Mouse (Mus musculus) neural tube, embryonic 13.5 days (tissue): ENCODE data around the gene Nap1l2. TPM values are rescaled to one million over a fixed set of nuclear protein-coding genes. Genes with fewer than 3 reads are reported as not detected.
"Not testable (repeated sequence)": the region's sequence is repeated elsewhere in the genome, so short reads cannot be mapped to it uniquely, and the experiment has no call there.

Source experiments
- ATAC-seq: fragments of 200-750 bp; cut with Nextera tagmentation; 2 replicates; pipeline ENCODE4 v1.8.0; 2017; ENCODE audit warnings: low read depth, mild to moderate bottlenecking, moderate TSS enrichment, moderate library complexity
- H3K27ac ChIP-seq: fragments of 300-500 bp; sonication (generic); replicated peaks from 2 replicates; pipeline ENCODE4 v1.5.1; 2015; ENCODE audit warnings: moderate library complexity, mild to moderate bottlenecking, inconsistent platforms
- H3K27me3 ChIP-seq: fragments of 300-500 bp; sonication (generic); 2 replicates; pipeline ENCODE4 v1.6.1; 2015; ENCODE audit warnings: mild to moderate bottlenecking, inconsistent platforms
- H3K36me3 ChIP-seq: fragments of 300-500 bp; sonication (generic); 2 replicates; pipeline ENCODE4 v1.6.1; 2015; ENCODE audit warnings: mild to moderate bottlenecking, inconsistent platforms
- H3K4me1 ChIP-seq: fragments of 300-500 bp; sonication (generic); replicated peaks from 2 replicates; pipeline ENCODE4 v1.6.1; 2015; ENCODE audit warnings: inconsistent platforms
- H3K4me2 ChIP-seq: fragments of 300-500 bp; sonication (generic); 2 replicates; pipeline ENCODE4 v1.6.1; 2015; ENCODE audit warnings: inconsistent platforms, mild to moderate bottlenecking, moderate library complexity
- H3K4me3 ChIP-seq: fragments of 300-500 bp; sonication (generic); 2 replicates; pipeline ENCODE4 v1.5.1; 2015; ENCODE audit warnings: mild to moderate bottlenecking, inconsistent platforms
- H3K9ac ChIP-seq: fragments of 300-500 bp; sonication (generic); 2 replicates; pipeline ENCODE4 v1.6.1; 2015; ENCODE audit warnings: moderate library complexity, mild to moderate bottlenecking, inconsistent platforms
- H3K9me3 ChIP-seq: fragments of 300-500 bp; sonication (generic); 2 replicates; pipeline ENCODE4 v1.6.1; 2016; ENCODE audit warnings: inconsistent platforms
- WGBS: fragments of 180-500 bp; shearing (Covaris S2); methylation state at CpG from one replicate; pipeline ENCODE4 v1.1.7; 2015; 5-methylcytosine and 5-hydroxymethylcytosine counted together
- polyA plus RNA-seq: library from polyadenylated mRNA; unstranded; fragments of >200 nt; fragmentation: Nextera tagmentation; extraction: Ambion mirVana; gene quantifications from 2 replicates; pipeline ENCODE4 v1.2.1, GENCODE M21; 2015

Gene Nap1l2
- polyA plus RNA-seq = 88.9 and 93.2 TPM in 2 replicates

DNA sequence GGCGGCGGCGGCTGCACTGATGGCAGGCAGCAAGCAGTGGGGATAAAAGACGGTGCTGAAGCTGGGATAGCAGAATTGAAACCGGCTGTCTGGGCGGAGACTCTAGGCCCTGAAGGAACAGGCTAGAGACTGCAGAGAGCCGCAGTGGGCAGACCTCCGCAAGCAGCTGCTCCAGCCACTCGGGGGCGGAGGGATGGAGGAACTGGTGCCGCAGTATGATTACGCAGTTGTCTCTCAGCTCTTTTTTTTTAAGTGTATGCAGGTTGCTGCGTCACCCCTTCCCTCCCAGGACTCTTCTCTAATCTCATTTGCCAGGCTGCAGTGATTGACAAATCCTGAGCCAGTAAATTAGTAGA is at the start of gene Nap1l2:
Nap1l2 (minus strand) TSS at position 210 of the 356 bp plus-strand sequence.
- 23% methylated on average over 13 of the region's 13 CpGs for WGBS
- H3K9me3 ChIP-seq = no peaks in the 10 kb centered on the region
- peak within 1 kb of the TSS; percentile 51 for H3K4me2 ChIP-seq
- peak; percentile 95 for ATAC-seq
- no peaks in the 10 kb centered on the region for H3K4me1 ChIP-seq
- H3K36me3 ChIP-seq = no peaks in the 10 kb centered on the region
- H3K27me3 ChIP-seq = peaks cover 58% of the 10 kb centered on the region
- peak within 1 kb of the TSS; percentile 78 for H3K9ac ChIP-seq
- peak within 1 kb of the TSS; percentile 52 for H3K4me3 ChIP-seq
- peak within 1 kb of the TSS; percentile 94 for H3K27ac ChIP-seq

DNA sequence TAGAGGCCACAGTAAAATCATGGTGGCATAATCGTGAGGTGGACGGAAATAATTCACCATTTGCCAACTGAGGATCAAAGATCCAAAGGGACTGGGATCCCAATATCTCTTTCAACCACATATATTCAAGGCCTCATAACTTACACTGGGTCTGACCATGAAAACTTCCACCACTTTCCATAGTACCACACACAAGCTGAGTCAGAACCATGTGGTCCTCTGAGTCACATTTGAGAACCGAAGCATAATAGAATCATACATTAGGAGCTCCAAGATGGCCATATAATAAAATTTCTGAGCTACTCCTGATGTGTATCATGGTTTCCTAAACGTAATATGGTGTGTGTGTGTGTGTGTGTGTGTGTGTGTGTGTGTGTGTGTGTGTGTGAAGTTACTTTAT is 28.8 kb upstream of the Nap1l2 start:
- H3K4me2 ChIP-seq = no peak overlapping the region
- no peak overlapping the region for H3K27ac ChIP-seq
- H3K36me3 ChIP-seq = no peaks in the 10 kb centered on the region
- no peaks in the 10 kb centered on the region for H3K4me1 ChIP-seq
- no peak for ATAC-seq
- peaks cover 58% of the 10 kb centered on the region for H3K27me3 ChIP-seq
- no peaks in the 10 kb centered on the region for H3K9me3 ChIP-seq
- H3K9ac ChIP-seq = no peak overlapping the region
- 73% methylated on average over 4 of the region's 4 CpGs for WGBS
- no peak overlapping the region for H3K4me3 ChIP-seq

DNA sequence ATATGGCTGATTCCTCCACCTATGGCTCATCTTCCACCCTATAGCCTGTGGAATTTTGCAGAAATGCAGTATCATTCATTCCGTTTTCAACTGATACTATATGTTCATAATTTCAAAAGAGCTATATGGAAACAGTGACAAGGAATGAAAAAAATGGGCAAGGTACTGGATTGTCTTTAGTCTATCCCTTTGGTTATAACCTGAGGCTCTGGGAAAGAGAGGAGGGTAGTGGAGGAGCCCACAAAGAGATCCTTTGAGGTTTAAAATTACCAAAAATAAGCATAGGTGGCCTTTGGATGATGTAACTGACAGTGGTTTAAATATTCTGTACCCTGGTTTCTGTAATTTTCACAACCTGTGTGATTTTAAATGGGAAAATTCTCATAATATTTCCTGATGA is 389 bp upstream of the Nap1l2 start:
- peak overlapping the region; percentile 51 for H3K4me2 ChIP-seq
- peak overlapping the region; percentile 52 for H3K4me3 ChIP-seq
- H3K27me3 ChIP-seq = peaks cover 55% of the 10 kb centered on the region
- WGBS = 29% methylated on average over 1 of the region's 1 CpGs
- no peaks in the 10 kb centered on the region for H3K36me3 ChIP-seq
- H3K27ac ChIP-seq = peak overlapping the region; percentile 94
- H3K4me1 ChIP-seq = no peaks in the 10 kb centered on the region
- H3K9me3 ChIP-seq = no peaks in the 10 kb centered on the region
- peak overlapping the region; percentile 78; the same call in 1 of the 2 replicates for H3K9ac ChIP-seq
- peak; percentile 45 for ATAC-seq

DNA sequence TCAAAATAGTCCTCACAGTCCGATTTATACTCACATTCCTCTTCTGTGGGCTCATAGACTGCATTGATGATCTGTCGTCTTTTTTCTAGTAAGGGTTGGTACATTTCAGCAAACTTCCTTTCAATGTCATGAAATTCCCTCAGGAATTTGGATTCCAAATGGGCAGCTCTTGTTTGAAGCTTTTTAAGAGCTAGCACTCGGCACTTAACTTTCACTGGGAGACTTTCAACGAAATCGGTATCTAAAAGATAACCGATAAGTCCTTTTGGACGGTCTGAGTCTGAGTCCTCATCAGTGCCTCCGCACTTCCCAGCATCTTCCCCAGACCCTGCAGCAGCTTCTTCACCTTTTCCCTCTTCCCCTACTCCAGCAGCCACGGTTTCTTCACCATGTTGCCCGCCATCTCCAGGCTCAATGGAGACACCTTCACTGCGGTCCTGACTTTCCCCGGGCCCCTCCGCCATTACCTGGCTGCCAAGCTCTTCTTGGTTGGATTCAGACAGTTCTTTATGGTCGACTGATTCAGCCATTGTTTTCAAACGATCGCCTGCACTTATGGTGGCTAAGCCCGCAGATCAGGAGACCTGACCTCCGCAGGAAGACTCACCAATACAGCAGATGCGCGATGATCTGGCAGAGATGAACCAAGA is 534 bp downstream of the Nap1l2 start:
- H3K4me3 ChIP-seq = peak overlapping the region; percentile 52
- H3K9me3 ChIP-seq = no peaks in the 10 kb centered on the region
- WGBS = 17% methylated on average over 20 of the region's 20 CpGs
- H3K9ac ChIP-seq = peak overlapping the region; percentile 78
- H3K36me3 ChIP-seq = no peaks in the 10 kb centered on the region
- no peaks in the 10 kb centered on the region for H3K4me1 ChIP-seq
- peak; percentile 57 for ATAC-seq
- H3K4me2 ChIP-seq = peak overlapping the region; percentile 51
- peak overlapping the region; percentile 94 for H3K27ac ChIP-seq
- peaks cover 58% of the 10 kb centered on the region for H3K27me3 ChIP-seq

DNA sequence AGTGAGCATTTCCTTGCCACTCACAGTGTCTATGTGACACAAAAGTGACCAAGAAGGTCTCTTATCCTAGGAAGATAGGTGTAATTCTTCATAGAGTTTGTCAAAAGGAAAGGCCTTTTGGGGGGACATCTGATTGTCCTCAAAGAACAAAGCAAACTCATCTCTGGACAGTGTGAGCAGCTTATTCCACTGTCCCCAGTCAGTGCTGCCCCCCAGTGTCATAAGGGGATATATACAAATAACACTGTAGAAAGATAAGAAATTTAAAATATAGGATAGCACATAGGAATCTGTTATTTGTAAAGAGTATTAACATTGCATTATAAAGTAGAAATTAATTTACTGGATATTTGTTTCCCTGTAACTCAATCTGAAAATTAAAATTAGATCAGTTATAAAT is 2.9 kb downstream of the Nap1l2 start:
- H3K27ac ChIP-seq = no peak overlapping the region
- peaks cover 58% of the 10 kb centered on the region for H3K27me3 ChIP-seq
- no peaks in the 10 kb centered on the region for H3K4me1 ChIP-seq
- H3K4me3 ChIP-seq = peak overlapping the region; percentile 22
- H3K36me3 ChIP-seq = no peaks in the 10 kb centered on the region
- H3K9me3 ChIP-seq = no peaks in the 10 kb centered on the region
- ATAC-seq = no peak
- H3K9ac ChIP-seq = 0 out of 2 replicates have a peak overlapping the region, but pooled peaks have one; percentile 34
- peak overlapping the region; percentile 47 for H3K4me2 ChIP-seq

DNA sequence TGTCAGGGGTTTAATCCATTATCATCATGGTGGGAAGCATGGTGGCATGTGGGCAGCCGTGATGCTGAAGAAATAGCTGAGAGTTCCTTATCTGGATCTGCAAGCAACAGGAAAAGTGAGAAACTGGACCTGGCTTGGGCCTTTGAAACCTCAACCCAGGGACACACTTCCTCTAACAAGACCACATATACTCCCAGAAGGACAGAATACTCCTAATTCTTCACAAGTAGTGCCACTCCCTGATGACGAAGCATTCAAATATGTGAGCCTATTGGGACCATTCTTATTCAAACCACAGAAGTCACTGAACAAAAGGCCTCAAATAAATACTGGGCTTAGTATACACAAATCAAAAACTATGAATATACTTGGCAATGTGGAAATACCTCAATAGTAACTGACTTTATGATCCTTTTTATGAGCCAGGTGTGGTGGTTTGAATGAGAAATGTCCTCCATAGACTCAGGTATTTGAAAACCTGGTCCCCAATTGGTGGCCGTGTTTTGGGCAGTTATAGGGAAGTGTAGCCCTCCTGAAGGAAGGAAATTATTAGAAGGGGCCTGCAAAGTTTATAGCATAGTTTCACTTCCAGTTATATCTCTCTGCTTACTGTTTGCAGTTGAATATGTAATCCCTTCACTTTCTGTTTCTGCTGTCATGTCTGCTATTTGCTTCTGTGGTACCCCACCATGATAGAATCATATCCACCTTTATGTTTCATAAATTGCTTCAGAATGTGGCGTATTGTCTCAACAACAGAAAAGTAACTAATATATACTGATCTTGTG is 6.5 kb downstream of the Nap1l2 start:
- WGBS = 83% methylated on average over 4 of the region's 4 CpGs
- no peak overlapping the region for H3K4me3 ChIP-seq
- peaks cover 36% of the 10 kb centered on the region for H3K27me3 ChIP-seq
- H3K4me2 ChIP-seq = no peak overlapping the region
- no peak overlapping the region for H3K9ac ChIP-seq
- no peak overlapping the region for H3K27ac ChIP-seq
- H3K4me1 ChIP-seq = no peaks in the 10 kb centered on the region
- no peaks in the 10 kb centered on the region for H3K36me3 ChIP-seq
- H3K9me3 ChIP-seq = no peaks in the 10 kb centered on the region
- no peak for ATAC-seq

DNA sequence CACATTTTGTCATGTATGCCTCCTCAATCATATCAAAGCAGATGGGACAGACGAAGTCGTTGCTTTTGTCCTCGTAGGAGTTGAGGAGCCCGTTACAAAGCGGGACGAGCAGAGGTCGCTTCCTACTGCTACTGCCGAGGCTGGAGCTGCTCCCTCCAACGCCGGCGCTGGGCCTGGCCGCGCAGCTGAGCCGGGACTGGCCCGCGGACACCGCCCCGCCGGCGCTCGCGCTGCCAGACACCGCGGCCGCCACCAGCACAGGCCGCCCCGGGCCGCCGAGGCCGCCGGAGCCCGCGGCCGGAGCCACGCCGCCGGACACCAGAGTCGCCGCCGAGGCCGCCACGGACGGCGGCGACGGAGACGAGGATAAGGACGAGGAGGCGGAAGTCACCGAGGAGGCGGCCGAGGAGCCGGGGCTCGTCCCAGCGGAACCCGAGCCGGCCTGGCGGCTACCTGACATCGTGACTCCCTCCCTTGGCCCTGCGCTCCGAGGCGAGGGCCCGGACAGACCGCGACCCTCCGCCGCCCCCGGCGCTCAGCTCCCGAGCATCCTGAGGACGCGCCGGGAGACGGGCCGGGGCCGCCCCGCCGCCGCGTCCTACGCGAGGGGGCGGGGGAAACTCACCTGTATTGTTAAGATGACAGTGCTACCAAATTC is 21.4 kb downstream of the Nap1l2 start:
- H3K4me2 ChIP-seq = peak overlapping the region; percentile 44

DNA sequence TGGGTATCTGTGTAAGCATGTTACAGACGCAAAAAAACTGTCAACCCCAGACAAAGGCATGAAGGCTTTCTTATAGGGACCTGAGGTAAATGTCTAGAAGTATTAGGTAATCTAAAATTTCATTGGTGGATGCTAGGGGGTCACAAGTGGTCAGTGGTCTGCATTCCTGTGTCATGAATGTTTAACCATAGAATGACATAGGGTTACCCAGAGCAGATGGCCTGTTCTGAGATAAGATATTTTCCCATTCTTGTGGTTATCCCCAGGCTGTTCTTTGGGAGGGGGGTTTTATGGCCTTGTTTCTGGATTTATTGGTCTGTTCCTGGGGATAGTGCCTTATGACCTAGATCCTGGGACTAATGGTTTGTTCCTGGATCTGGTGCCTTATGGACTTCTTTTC is 30.3 kb downstream of the Nap1l2 start:
- ATAC-seq = no peak
- Histone ChIP-seq H3K4me2 (no peak overlapping the region), H3K27ac (no peak overlapping the region), H3K27me3 (peaks cover 69% of the 10 kb centered on the region), H3K36me3 (no peaks in the 10 kb centered on the region), H3K9me3 (no peaks in the 10 kb centered on the region), H3K4me3 (no peak overlapping the region), H3K4me1 (no peaks in the 10 kb centered on the region), H3K9ac (no peak overlapping the region)
- 57% methylated on average over 1 of the region's 1 CpGs for WGBS

More for the DNA sequence above, 21.4 kb downstream of the Nap1l2 start:
- H3K9me3 ChIP-seq, H3K9ac ChIP-seq, H3K4me1 ChIP-seq, H3K27ac ChIP-seq, H3K36me3 ChIP-seq: not testable (repeated sequence)
- peaks cover 25% of the 10 kb centered on the region for H3K27me3 ChIP-seq
- WGBS = 22% methylated on average over 25 of the region's 83 CpGs
- H3K4me3 ChIP-seq = peak overlapping the region; percentile 30
- peak; percentile 92 for ATAC-seq

DNA sequence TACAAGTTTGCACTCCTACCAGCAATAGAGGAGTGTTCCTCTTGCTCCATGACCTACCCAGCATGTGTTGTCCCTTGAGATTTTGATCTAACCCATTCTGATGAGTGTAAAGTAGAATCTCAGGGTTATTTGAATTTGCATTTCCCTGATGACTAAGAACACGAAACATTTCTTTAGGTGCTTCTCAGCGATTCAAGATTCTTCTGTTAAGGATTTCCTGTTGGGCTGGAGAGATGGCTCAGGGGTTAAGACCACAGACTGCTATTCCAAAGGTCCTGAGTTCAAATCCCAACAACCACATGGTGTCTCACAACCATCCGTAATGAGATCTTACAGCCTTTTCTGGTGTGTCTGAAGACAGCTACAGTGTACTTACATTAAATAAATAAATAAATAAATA is 47.9 kb downstream of the Nap1l2 start:
- H3K4me3 ChIP-seq = no peak overlapping the region
- ATAC-seq = no peak
- peaks cover 10% of the 10 kb centered on the region; the same call in 1 of the 2 replicates for H3K27me3 ChIP-seq
- H3K27ac ChIP-seq = no peak overlapping the region
- H3K9ac ChIP-seq = no peak overlapping the region
- 88% methylated on average over 3 of the region's 3 CpGs for WGBS
- no peaks in the 10 kb centered on the region for H3K36me3 ChIP-seq
- H3K4me1 ChIP-seq = no peaks in the 10 kb centered on the region
- H3K4me2 ChIP-seq = no peak overlapping the region
- no peaks in the 10 kb centered on the region for H3K9me3 ChIP-seq

Other genes with a start within 250 kb of the Nap1l2 start
- gene Cdx4, start 134.8 kb upstream of the Nap1l2 start, polyA plus RNA-seq = not detected in 2 replicates
- gene Chic1, start 169.8 kb upstream of the Nap1l2 start, polyA plus RNA-seq = 7.7 and 8.0 TPM in 2 replicates
- 0.66 TPM in 1 of 2 replicates, not detected in the other for gene Tsx, start 227.8 kb upstream of the Nap1l2 start, polyA plus RNA-seq
- not detected in 2 replicates for gene Gm26992, start 235.4 kb upstream of the Nap1l2 start, polyA plus RNA-seq